ENCODE assay signal across 10 mouse cellular contexts in the genomic region with DNA sequence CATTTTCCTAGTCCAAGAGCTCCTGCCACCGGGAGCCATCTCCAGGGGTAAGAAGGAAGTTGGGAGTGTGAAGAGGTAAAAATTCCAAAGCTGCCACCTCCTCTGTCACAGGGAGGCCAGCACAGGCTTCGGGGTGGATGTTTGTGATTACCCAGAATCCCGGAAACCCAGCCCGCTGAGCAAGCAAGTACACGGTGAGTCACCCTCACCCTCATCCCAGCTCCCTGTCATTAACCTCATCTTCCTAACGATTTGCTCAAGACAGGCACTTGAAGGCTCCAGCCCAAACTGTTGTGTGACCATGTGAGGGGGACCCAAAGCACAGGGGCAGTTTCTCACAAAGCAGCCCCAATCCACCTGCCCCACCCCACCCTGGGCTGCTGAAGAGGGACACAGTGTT. TPM values are rescaled to one million over a fixed set of nuclear protein-coding genes. Genes with fewer than 3 reads are reported as not detected.
DNase-seq lines count a peak whose midpoint lies in the region; ATAC-seq and TF ChIP-seq lines count a peak whose summit lies in the region.
"Had no signal": no experiment of that assay in that cellular context is flagged by ENCODE, and none has a peak within 500 bp of the region (broad histone marks: within the 10 kb centered on the region; RNA-seq: fewer than 3 reads in every experiment).

No protein-coding gene starts in this region.

- no peak for ATAC-seq in limb, embryonic 14.5 days (ENCODE audit: low FRiP score, low read depth)
- ATAC-seq in CD4-positive, CD25-positive, alpha-beta regulatory T cell, adult 4 months: no peak
- no peak for ATAC-seq in forebrain, embryonic 13.5 days

- H3K79me2 ChIP-seq in liver, adult 2 months (ENCODE audit: control insufficient read depth, insufficient read depth, low read length): no peaks in the 10 kb centered on the region

- H3K4me3 ChIP-seq in liver, adult 2 months (ENCODE audit: insufficient read depth, low read depth, low read length): no peak overlapping the region
- H3K4me3 ChIP-seq in bone marrow macrophage, adult 2 months (ENCODE audit: insufficient read depth, low read length): no peak overlapping the region
- H3K4me3 ChIP-seq in limb, embryonic 14.5 days (replicated peaks; ENCODE audit: low read length): no peak overlapping the region
- H3K4me3 ChIP-seq in forebrain, embryonic 13.5 days: no peak overlapping the region

- peak; percentile 51 for DNase-seq in adrenal gland, postnatal 36 days
- DNase-seq in adrenal gland, adult 18-20 months (ENCODE audit: low spot score in 2 of 2): no peak
- peak; percentile 6 for DNase-seq in liver, adult 2 months (ENCODE audit: extremely low read depth, low read depth, low spot score)
- DNase-seq in liver: no peak
- DNase-seq in limb, embryonic 14.5 days (ENCODE audit: low spot score): no peak
- DNase-seq: heart, postnatal 14 days; lung, adult 18-20 months had no signal

- no peak for TF ChIP-seq POLR2A in liver, adult 2 months (IDR thresholded peaks at IDR 0.05; ENCODE audit: extremely low read depth, insufficient read depth, low read length)
- no peak for TF ChIP-seq POLR2A in bone marrow macrophage, adult 2 months (IDR thresholded peaks at IDR 0.05; ENCODE audit: borderline replicate concordance, low read depth, low read length)
- no peak for TF ChIP-seq POLR2A in limb, embryonic 14.5 days (IDR thresholded peaks at IDR 0.05; ENCODE audit: borderline replicate concordance, extremely low read depth, insufficient read depth, insufficient read length)

- H3K4me2 ChIP-seq in limb, embryonic 14.5 days (replicated peaks; ENCODE audit: low read depth, low read length, severe bottlenecking): no peak overlapping the region
- no peak overlapping the region for H3K4me2 ChIP-seq in forebrain, embryonic 13.5 days

- H3K27ac ChIP-seq in liver, adult 2 months (replicated peaks; ENCODE audit: insufficient read depth, low read depth, low read length): peak overlapping the region; percentile 18; the same call in 1 of the 2 replicates
- H3K27ac ChIP-seq in bone marrow macrophage, adult 2 months (ENCODE audit: insufficient read depth, low read depth, low read length): peak overlapping the region; percentile 94
- H3K27ac ChIP-seq in limb, embryonic 14.5 days (replicated peaks; ENCODE audit: low read depth, low read length): peak overlapping the region; percentile 95
- H3K27ac ChIP-seq in forebrain, embryonic 13.5 days: no peak overlapping the region

- H3K36me3 ChIP-seq in liver, adult 2 months (ENCODE audit: control insufficient read depth, insufficient read depth, low read length): no peaks in the 10 kb centered on the region
- 0 out of 2 replicates have a peak, but pooled peaks cover 4% of the 10 kb centered on the region for H3K36me3 ChIP-seq in limb, embryonic 14.5 days (ENCODE audit: control insufficient read depth, insufficient read depth, low read length)
- H3K36me3 ChIP-seq in forebrain, embryonic 13.5 days (ENCODE audit: poor library complexity, severe bottlenecking): no peaks in the 10 kb centered on the region

- 0 out of 2 replicates have a peak, but pooled peaks cover 2% of the 10 kb centered on the region for H3K4me1 ChIP-seq in liver, adult 2 months (ENCODE audit: control insufficient read depth, insufficient read depth, low read length)
- peaks cover 61% of the 10 kb centered on the region for H3K4me1 ChIP-seq in bone marrow macrophage, adult 2 months (ENCODE audit: control insufficient read depth, insufficient read depth, low read length)
- peaks cover 94% of the 10 kb centered on the region for H3K4me1 ChIP-seq in limb, embryonic 14.5 days (ENCODE audit: control insufficient read depth, insufficient read depth, low read length)
- no peaks in the 10 kb centered on the region; the same call in 1 of the 2 replicates for H3K4me1 ChIP-seq in forebrain, embryonic 13.5 days

- H3K27me3 ChIP-seq in liver, adult 2 months (ENCODE audit: control insufficient read depth, insufficient read depth, low read length): no peaks in the 10 kb centered on the region
- no peaks in the 10 kb centered on the region for H3K27me3 ChIP-seq in limb, embryonic 14.5 days (ENCODE audit: control insufficient read depth, insufficient read depth, low read length)
- no peaks in the 10 kb centered on the region for H3K27me3 ChIP-seq in forebrain, embryonic 13.5 days

- WGBS in liver, adult 2 months: 37% methylated on average over 6 of the region's 6 CpGs
- 30% methylated on average over 6 of the region's 6 CpGs for WGBS in limb, embryonic 14.5 days
- WGBS in forebrain, embryonic 13.5 days: 69% methylated on average over 6 of the region's 6 CpGs

- no peak for TF ChIP-seq CTCF in liver, adult 2 months (IDR thresholded peaks at IDR 0.05; ENCODE audit: low read depth, low read length)
- TF ChIP-seq CTCF in bone marrow macrophage, adult 2 months (IDR thresholded peaks at IDR 0.05; ENCODE audit: low read depth, low read length): no peak

- H3K9ac ChIP-seq in liver, adult 2 months (ENCODE audit: low read depth, low read length): no peak overlapping the region
- no peak overlapping the region for H3K9ac ChIP-seq in limb, embryonic 14.5 days (ENCODE audit: low read depth, low read length, severe bottlenecking)
- no peak overlapping the region for H3K9ac ChIP-seq in forebrain, embryonic 13.5 days

- no peaks in the 10 kb centered on the region for H3K9me3 ChIP-seq in limb, embryonic 14.5 days (ENCODE audit: control insufficient read depth, low read length)
- H3K9me3 ChIP-seq in forebrain, embryonic 13.5 days (replicated peaks): no peaks in the 10 kb centered on the region

RNA-seq across cellular contexts. Expression of a gene that starts 14.7 kb away (rescaled TPM):
- 10 to 100 TPM; 16.4 to 24.1 TPM for total RNA-seq in adrenal gland, postnatal 36 days (2021)
- total RNA-seq in adrenal gland, adult 18-20 months (2021): 10 to 100 TPM; 11.8 to 22.2 TPM
- 1.8 and 2.5 TPM in 2 replicates for total RNA-seq in liver, adult 2 months (2014; rRNA removed)
- polyA plus RNA-seq in liver, adult 2 months (2012; rRNA removed): 7.7 and 10.1 TPM in 2 replicates
- polyA plus RNA-seq in bone marrow macrophage, adult 2 months (2012; ENCODE audit: insufficient read depth, insufficient read length, missing spikeins): 122 and 129 TPM in 2 replicates
- polyA plus RNA-seq in limb, embryonic 14.5 days (2012; rRNA removed): 130 and 180 TPM in 2 replicates
- polyA plus RNA-seq in limb, embryonic 14.5 days (2014; fragmentation: Nextera tagmentation; extraction: Ambion mirVana): 73.0 and 84.1 TPM in 2 replicates
- polyA plus RNA-seq in CD4-positive, CD25-positive, alpha-beta regulatory T cell, adult 4 months (2017; shearing (Covaris generic)): 10 to 100 TPM; 16.2 to 21.1 TPM
- polyA plus RNA-seq in forebrain, embryonic 13.5 days (2015; fragmentation: Nextera tagmentation; extraction: Ambion mirVana): 7.1 and 8.7 TPM in 2 replicates

Comparison
In these comparisons a context has a peak if more than half of its experiments do, and no peak if none do; other contexts are left out.
1. DNase-seq: peak in adrenal gland, postnatal 36 days (2 of 2) and liver, adult 2 months (single experiment); none in adrenal gland, adult 18-20 months (0 of 2), liver (single experiment) and limb, embryonic 14.5 days (single experiment).